Mouse (Mus musculus) heart, postnatal 36 days (tissue): ENCODE results near the gene Rorb. TPM values are rescaled to one million over a fixed set of nuclear protein-coding genes. Genes with fewer than 3 reads are reported as not detected.
A peak's percentile ranks its signal among the peaks of the same experiment; 100 is the strongest.

ENCODE experiments used
- DNase-seq, 2 experiments: peaks; one replicate each; pipeline ENCODE4 v3.0.0; 2021 to 2022
- intact Hi-C: fragments of 180-260 bp; cut with DNase I; formaldehyde crosslinking; loops from one replicate; pipeline ENCODE4 v1.15.1; 2025
- total RNA-seq, 2 experiments: library from RNA; stranded (reverse); gene quantifications; 2 replicates each; pipeline ENCODE4 v1.2.3; 2021

The Rorb gene
- total RNA-seq, 2 experiments from 2014 or later: 0.43 to 0.47 TPM

- no peak for DNase-seq
- intact Hi-C loops: no loop called here
Measured at GRCm38 (mm10) chr19:19034482-19035315, 76.3 kb downstream of the Rorb start.

- intact Hi-C loops: no loop called here
- no peak for DNase-seq
Measured at GRCm38 (mm10) chr19:19033974-19034373, 77.0 kb downstream of the Rorb start.

GRCm38 (mm10) chr19:19005144-19005543 is 105.9 kb downstream of the Rorb start:
- intact Hi-C loops: no loop called here
- DNase-seq: no peak

GRCm38 (mm10) chr19:19004023-19004656 is 106.9 kb downstream of the Rorb start:
- DNase-seq: no peak
- intact Hi-C loops: no loop called here

- intact Hi-C loops: no loop called here
- DNase-seq: no peak
Measured at GRCm38 (mm10) chr19:18998966-18999365, 112.0 kb downstream of the Rorb start.

- intact Hi-C loops: no loop called here
- DNase-seq: no peak
Measured at GRCm38 (mm10) chr19:18997711-18998110, 113.3 kb downstream of the Rorb start.

GRCm38 (mm10) chr19:18979996-18980395 is 131.0 kb downstream of the Rorb start:
- intact Hi-C loops: no loop called here
- DNase-seq: no peak

GRCm38 (mm10) chr19:18974796-18975660 is 136.0 kb downstream of the Rorb start:
- peak in 1 of 2 experiments; percentile 2 for DNase-seq
- intact Hi-C loops: loop anchor here (2.0 kb wide), 1 partner anchor 1372 kb away; no protein-coding TSS in a partner anchor

GRCm38 (mm10) chr19:18969386-18969785 is 141.6 kb downstream of the Rorb start:
- intact Hi-C loops: no loop called here
- DNase-seq: no peak

- no peak for DNase-seq
- intact Hi-C loops: no loop called here
Measured at GRCm38 (mm10) chr19:18967307-18967706, 143.7 kb downstream of the Rorb start.

GRCm38 (mm10) chr19:18959862-18960261 is 151.1 kb downstream of the Rorb start:
- intact Hi-C loops: no loop called here
- no peak for DNase-seq

- intact Hi-C loops: no loop called here
- DNase-seq: no peak
Measured at GRCm38 (mm10) chr19:18952806-18953205, 158.2 kb downstream of the Rorb start.

- no peak for DNase-seq
- intact Hi-C loops: no loop called here
Measured at GRCm38 (mm10) chr19:18947193-18947592, 163.8 kb downstream of the Rorb start.

GRCm38 (mm10) chr19:18945265-18945664 is 165.7 kb downstream of the Rorb start:
- intact Hi-C loops: no loop called here
- no peak for DNase-seq

- DNase-seq: no peak
- intact Hi-C loops: no loop called here
Measured at GRCm38 (mm10) chr19:18941391-18941790, 169.6 kb downstream of the Rorb start.

- intact Hi-C loops: no loop called here
- DNase-seq: no peak
Measured at GRCm38 (mm10) chr19:18911755-18912340, 199.1 kb downstream of the Rorb start.

GRCm38 (mm10) chr19:18909641-18910040 is 201.4 kb downstream of the Rorb start:
- DNase-seq: no peak
- intact Hi-C loops: no loop called here

- no peak for DNase-seq
Measured at GRCm38 (mm10) chr19:18905511-18905910, 205.5 kb downstream of the Rorb start.

GRCm38 (mm10) chr19:18902694-18903067 is 208.3 kb downstream of the Rorb start:
- intact Hi-C loops: no loop called here
- DNase-seq: no peak

More at GRCm38 (mm10) chr19:18905511-18905910, 205.5 kb downstream of the Rorb start:
- intact Hi-C loops: no loop called here

GRCm38 (mm10) chr19:18902041-18902693 is 208.8 kb downstream of the Rorb start:
- no peak for DNase-seq
- intact Hi-C loops: no loop called here
